Mouse (Mus musculus) neural tube, embryonic 10.5 days (tissue): ENCODE results near the gene Rgs10.

ENCODE experiments used
- DNase-seq: peaks from one replicate; pipeline ENCODE4 v3.0.0-alpha.2; 2017; ENCODE audit warnings: low spot score; ENCODE audit errors: extremely low spot score

Gene Rgs10

DNA sequence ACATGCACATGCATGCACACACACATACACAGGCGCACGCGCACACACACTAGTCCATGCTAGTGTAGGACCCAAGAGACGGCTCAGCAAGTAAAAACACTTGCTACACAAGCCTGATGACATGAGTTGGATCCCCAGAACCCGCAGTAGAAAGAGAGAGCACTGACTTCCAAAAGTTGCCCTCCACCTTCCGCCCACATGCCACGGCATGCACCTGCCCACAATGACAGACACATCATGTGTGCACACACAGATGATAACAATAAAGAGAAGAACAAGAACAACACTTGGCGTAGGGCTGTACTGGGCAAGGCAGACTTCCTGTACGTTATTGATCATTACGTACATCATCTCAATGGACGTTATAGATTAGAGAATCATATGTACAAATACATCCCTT, 44.4 kb downstream of the Rgs10 start:
- DNase-seq: no peak

DNA sequence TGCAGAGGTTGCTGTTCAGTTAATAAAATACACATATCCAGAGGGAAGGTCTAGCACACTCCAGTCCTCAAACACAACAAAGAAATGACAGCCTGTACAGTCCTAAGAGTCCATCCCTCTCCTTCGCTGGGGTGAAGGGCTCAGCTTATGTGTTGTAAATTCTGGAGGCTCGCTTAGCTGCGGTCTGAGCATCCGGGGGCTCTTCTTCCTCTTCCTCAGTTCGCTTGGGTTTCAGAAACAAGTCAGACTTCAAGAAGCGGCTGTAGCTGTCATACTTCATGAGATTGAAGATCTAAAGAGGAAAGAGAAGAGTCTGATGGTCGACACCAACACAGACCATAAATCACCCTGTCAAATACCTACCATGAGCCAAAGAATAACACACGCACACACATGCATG, 44.8 kb downstream of the Rgs10 start:
- no peak for DNase-seq

DNA sequence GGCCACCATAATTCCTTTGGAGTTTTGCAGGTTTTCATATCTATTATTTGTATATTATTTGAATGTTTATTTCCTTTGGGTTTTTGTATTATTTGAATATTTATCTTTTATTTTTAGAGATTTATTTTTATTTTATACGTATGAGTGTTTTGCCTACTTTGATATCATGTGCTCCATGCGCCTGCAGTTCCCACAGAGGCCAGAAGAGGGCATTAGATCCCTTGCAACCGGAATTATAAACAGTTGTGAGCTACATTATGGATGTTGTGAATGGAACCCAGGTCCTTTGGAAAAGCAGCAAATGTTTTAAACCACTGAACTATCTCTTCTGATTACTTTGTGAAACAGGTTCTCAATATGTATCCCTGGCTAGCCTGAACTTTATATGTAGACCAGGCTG, 46.2 kb downstream of the Rgs10 start:
- DNase-seq: no peak

DNA sequence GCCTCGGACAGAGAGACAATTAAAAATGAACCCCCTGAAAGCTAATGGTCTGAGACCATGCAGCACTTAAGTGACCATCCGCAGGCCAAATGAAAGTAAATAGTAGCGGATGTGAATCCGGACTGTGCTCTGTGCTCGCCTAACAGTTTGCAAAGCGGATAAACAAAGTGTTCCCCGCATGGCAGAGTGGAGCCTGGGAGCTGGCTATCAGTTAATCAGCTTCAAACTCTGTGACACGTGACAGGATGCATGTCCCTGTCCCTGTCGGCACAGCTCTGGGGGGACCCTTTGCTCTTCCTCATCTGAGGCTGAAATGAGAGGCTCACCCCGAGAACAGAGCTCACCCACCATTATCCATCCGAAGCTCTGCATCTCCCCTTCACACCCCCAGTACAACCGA, 49.2 kb downstream of the Rgs10 start:
- DNase-seq: no peak

DNA sequence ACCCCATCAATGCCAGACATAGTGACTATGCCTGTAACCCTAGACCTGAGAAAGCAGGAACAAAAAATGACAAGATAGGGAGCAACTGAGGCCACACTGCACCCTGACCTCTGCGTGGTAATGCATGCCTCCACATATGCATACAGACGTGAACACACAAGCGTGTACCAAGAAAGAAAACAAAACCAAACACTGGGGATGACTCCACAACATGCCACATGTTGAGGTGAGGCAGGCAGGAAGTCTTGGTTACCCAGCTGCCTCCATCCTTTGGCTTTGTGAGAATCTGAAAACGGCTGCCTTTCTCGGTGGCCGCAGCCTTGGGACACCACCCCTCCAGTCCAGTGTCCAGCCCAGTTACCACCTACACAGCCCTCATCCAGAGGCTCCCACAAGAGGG, 49.7 kb downstream of the Rgs10 start:
- no peak for DNase-seq

DNA sequence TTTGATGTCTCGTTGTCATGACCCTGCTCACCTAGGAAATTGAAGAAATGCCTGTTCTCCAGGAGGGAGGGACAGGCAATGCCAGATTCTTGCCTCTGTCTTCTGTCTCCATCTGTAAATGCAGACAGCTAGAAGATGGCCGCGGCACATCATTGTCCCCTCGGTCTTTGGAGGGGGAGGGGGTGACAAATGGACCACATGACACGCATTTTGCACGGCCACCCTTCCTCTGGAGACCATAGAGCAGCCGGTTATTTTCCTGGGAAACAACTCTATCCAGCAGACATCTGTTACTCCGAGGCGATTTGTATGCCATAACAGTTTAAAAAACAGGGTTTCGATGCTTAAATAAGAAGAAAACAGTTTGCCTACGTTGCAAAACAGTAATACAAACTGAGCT, 51.9 kb downstream of the Rgs10 start:
- no peak for DNase-seq

DNA sequence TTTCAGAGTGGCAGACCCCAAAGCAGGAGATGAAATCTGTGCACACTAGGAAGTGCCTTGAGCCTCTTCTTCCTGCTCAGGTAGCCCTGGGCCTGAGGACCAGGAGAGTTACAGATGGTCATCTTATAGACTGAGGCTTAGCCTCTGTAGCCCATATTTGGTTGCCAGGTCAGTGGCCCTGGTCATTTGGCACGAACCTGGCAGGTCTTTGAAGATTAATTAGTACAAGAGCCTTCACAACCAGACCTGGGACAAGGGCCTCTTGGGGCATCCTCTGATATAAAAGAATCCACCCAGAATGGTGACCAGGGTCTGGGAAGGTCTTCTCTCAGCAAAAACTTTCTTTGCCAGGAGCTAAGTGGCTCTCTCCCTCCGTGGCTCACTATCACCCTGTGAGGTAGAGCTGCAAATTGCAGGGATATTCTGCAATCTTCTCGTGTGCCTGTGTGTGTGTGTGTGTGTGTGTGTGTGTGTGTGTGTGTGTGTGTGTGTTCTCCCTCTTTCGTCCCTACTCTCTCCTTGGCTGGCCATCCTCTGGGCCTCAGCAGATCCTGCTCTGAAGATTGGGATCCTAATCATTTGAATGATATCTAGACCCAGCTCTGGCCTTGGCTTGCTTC, 53.4 kb downstream of the Rgs10 start:
- no peak for DNase-seq

DNA sequence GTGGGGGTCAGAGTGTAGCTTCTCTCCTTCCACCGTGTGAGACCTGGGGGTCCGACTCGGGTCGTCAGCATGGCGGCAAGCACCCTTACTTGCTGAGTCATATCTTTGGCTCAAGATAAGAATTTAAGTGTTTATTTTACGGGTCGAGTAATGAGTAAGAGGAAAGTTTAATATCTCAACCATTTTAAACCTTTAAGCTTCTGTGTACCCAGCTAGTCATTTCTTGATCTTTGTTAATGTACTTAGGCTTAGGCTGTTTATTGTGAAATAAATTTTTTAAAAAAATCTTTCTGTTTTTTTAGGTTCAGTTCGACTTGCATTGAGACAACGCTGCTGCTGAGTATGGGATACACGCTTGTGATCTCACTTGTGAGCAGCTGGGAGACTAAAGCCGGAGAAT, 54.0 kb downstream of the Rgs10 start:
- DNase-seq: no peak

DNA sequence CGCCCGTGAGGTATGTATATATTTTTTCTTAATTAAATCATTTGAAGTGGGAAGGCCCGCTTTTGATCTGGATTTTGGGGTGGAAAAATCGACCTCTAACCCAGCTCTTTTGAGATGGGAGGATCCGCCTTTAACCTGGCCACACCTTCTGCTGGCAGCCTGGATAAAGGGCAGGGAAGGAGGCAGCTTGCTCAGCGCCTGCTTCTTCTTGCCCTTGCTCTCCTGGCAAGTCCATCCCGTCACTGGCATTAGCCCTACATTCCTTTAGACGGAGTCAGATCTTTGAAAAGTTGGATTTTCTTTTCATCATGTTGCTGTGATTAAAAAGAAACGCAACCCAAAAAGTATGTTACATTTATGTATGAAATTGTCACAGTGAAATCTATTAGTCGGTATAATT, 54.8 kb downstream of the Rgs10 start:
- no peak for DNase-seq

DNA sequence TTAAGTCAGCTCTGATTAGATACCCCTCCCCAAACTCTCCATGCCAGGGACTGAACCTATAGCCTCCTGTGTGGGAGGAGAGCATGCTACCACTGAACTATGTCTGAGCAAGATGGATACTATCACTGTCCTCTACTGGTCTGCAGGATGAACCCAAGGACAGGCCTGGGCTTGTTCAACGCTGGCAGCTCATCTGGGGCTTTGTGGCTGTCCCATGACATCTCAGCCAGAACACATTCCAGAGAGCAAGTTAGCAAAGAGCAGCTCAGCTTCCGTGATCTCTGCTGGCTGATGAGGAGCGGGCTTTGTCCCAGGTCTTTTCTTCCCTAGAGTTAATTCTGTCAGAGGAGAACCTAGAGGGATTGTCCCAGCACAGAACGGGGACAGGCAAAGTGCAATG, 55.6 kb downstream of the Rgs10 start:
- DNase-seq: no peak

DNA sequence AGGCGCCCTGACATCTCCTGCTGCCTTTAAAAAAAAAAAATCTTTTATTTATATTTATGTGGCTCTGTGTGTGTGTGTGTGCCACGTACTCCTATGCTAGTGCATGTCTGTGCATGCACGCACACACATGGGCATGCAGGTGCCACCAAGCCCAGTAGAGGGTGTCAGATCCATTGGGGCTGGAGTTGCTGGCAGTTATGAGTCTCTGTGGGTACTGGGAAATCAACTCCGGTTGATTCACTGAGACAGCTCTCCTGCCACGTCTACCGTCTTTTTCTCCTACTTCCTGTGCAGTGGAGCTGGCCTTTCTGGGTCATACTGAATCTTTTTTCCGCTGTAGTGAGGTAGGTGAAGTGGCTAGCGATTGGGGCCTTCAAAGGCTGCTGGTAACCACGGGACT, 58.8 kb downstream of the Rgs10 start:
- DNase-seq: no peak

DNA sequence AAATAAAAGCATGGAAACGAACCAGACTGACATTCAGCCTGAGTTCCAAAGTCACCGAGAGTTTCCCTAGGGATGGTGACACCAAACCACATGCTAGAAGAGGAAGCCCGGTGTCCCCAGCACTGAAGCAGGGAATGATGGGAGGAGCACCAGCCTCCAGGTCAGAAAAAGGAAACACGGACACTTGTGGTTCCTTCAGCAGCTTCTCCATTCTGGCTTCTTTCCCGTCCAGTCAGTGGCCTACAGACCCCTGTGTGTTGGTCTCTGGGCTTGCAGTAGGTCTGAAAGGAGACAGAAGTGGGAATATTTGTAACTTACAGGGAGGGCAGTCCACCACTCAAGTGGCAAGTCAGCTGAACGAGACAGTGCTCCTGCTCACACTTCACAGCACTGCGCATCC, 59.4 kb downstream of the Rgs10 start:
- DNase-seq: no peak

DNA sequence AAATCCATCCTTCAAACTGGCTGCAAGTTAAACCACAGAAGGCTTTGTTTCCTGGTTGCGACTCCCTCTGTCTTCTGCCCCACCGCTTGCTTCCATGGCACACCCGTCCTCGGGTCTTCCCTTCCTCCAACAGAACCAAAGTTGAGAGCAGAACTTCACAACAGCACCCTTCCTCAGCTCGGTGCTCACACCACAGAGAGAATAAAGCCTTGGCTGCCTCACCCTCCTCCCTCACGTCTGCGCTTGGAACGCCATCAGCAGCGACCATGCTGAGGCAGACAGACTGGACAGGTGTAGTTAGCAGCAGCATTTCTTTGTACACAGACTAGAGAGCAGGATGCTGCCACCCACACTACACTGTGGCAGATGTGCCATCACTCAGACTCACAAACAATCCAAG, 59.8 kb downstream of the Rgs10 start:
- no peak for DNase-seq

DNA sequence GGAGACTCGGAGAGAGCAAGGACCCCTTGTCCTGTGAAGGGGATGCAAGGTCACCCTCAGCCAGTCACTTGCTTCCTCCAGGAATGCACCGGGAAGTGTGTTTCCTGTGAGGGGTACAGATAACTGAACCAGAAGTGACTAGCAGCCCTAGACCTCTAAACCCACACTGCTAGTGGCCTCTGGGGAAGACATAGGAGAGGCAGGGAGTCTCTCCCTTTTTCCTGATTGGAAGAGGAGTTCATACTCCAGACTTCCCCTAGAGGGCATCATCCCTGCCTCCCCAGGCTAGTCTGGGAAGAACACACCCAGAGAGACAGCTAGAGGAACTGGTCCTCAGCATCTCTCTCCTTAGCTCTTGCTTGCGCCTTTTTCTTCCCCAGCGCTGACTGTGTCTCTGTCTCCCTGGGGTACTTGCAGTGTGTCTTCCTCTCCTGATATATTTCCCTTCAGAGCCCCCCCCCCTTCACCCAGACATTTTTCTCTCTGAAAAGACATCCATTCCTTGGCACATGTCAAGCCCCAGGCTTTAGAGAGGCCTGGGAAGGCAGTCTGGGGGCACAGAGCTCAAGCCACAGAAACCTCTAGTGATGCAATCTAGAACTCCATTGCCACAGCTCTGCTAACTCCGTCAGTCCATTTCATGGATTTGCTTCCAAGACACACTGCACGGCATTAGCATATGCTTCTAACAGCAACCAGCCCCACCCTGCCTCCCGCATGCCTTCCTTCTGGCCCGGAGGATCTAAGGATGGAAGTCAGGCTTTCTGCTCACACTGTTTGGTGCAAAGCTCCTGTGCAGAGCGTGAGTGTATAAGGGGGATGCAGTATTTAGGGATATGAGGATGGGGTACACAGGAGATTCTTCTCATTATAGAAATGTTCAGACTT, 61.4 kb downstream of the Rgs10 start:
- DNase-seq: no peak

DNA sequence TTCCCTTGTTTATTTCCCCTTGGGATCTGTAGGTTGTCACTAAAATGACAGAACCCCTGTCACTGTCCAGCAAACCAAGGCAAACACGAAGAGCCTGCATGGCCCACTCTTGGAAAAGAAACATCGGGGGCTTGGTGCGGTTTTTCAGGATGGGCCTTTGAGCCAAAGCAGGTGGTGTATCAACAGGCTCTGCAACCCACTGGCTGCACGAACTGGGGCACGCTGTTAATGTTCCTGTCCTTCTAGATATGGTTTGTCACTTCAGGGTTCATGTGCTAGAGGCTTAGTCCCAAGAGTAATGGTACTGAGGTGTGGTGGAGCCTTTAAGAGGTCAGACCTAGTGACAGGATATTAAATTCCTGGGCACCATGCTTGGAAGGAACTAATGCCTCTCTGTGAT, 63.1 kb downstream of the Rgs10 start:
- DNase-seq: no peak

DNA sequence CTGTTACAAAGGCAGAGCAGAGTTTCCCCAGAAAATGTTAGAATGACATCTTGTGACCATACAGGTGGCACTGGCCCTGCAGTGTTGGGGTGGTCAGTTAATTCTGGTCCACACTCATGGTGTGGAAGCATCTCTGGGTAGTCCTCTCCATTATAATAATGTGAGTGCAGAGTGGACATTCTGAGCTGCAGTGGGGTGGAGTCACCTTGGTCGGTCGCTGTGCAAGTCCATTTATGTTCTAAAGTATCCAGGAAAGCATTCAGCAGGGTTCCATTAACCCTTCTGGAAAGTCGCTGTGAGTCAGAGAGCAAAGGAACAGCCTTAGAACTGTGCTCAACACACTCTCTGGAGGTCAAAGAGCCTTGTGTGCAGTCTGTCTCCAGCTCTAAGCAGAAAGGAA, 65.8 kb downstream of the Rgs10 start:
- no peak for DNase-seq

DNA sequence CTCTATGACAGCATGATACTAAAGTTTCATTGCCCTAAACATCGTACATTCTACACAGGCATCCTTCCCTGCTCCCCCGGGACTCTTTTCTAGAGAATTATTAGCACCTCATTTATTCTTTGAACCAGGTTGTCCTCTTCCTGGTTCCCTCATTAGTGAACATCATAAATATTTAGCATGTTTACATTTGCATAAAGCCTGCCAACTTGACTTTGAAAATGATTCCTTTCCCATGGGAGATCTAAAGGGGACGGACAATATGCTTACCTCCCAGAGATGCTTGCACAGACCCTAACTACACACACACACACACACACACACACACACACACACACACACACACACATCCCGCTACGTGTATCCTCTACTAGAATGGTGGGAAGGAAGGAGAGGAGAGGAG, 67.4 kb downstream of the Rgs10 start:
- no peak for DNase-seq

DNA sequence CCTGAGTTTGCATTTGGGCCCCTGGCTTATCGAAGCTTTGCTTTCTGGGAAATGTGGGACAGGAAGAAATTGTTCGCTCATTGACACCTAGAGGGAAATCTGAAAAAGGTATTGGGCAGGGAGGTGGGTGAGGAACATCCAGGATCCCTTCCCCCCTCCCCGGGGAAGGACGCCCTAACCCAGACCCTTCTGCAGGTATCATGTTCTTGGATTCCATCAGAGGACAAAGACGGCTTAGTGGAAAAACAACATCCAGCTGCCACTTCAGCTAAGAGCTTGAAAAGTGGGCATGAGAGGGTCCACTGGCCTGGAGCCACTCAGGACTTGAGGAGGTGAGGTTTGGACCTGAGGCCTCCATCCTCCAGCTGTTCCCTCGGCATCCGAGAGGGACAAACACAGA, 68.2 kb downstream of the Rgs10 start:
- DNase-seq: no peak

DNA sequence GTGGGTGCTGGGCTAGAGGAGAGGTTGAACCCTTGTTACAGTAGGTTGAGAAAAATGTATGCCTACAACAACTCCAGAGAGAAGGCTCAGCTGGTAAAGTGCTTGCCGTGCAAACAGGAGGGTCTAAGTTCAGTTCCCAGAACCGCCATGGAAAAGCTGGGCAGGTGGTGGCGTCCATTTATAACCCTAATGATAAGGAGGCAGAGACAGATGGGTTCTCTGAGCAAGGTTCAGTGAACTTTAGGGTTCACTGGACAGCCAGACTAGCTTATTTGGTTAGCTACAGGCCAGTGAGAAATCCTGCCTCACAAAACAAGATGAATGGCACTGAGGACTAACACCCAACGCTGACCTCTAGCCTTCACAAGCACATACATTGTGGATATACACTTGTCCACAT, 68.8 kb downstream of the Rgs10 start:
- no peak for DNase-seq

DNA sequence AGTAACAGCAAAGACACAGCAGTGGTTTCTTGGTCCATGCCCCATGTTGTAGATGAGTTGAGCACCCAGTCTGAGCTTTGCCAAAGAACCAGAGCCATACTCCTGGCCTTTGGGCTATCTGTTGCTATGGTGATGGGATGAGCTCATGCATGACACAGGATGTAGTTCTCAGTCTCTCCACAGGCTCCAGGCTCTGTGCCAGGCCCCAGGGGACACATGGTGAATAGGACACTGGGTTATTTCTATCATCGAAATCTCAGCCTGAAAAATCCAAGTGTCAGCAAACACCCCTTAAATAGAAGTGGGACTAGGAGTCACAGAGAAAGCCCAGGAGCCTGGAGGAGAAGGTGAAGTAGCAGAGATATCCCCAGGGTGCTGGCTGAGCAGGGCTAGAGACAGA, 70.0 kb downstream of the Rgs10 start:
- no peak for DNase-seq

DNA sequence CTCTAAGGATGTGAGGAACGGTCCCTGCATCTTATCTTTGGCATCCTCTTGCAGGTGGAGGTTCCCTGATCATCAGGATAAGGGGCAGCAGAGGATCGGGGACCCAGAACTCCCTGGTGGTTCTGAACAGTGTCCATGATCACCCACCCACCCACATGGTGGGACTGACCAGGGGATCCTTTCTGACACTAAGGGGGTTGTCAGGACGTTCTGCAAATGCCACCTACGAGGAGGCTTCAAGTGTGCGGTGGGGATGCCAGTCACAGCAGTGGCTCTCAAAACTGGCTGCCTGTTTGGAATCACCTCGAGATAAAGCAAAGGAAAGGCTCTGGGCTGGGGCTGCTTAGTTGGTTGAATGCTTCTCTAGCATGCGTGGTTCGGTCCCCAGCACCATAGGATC, 71.6 kb downstream of the Rgs10 start:
- DNase-seq: no peak

DNA sequence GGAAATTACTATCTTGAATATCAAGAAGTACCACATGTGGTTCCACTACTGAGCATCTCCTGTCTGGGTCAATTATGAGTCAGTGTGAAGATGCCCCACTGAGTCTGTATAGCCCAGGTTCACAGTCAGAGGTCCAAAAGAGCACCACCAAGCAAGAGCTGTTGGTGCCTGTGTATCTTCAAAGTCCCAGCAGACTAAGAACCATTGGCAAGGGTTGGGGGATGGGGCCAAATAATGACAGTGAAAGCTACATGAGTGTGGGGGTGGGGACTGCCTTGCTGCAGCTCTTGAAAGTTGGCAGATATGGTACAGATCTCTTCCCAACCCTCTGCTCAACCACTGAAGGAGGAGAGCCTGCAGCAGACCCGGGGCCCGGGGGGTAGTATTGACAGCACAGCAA, 72.0 kb downstream of the Rgs10 start:
- DNase-seq: no peak

DNA sequence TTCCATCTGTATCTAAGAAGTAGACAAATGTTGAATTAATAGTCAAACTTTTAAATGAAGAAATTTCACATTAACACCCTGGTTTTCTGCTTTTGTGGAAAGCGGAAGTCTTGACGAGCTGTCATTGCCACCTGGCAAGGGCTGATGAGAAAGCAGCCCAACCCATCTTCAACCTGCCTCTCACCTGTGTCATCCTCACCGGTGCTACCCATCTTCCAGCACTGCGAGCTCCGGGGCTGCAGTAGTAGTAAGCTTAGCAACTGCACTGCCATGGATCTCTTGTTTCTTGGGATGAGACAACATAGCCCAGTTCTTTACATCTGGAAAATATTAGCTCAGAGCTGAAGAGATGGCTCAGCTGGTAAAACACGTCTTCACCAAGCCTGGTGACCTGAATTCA, 72.9 kb downstream of the Rgs10 start:
- DNase-seq: no peak
